Mouse (Mus musculus): ENCODE measurements around the gene Nrde2. TPM values are rescaled to one million over a fixed set of nuclear protein-coding genes. Genes with fewer than 3 reads are reported as not detected.
A peak's percentile ranks its signal among the peaks of the same experiment; 100 is the strongest.

The Nrde2 gene
- polyA plus RNA-seq, 1 experiment from 2014 or later = 4.4 TPM

- 52% methylated on average over 17 of the region's 17 CpGs for WGBS (ENCODE audit: insufficient replicate concordance)
- no peak overlapping the region for H3K27ac ChIP-seq (ENCODE audit: low read length)
Measured at GRCm38 (mm10) chr12:100126968-100127865, 32.2 kb downstream of the Nrde2 start.

GRCm38 (mm10) chr12:100124913-100125798 lies 34.3 kb downstream of the Nrde2 start:
- Histone ChIP-seq H3K4me2 (ENCODE audit: low read depth, low read length) (no peak overlapping the region), H3K4me1 (ENCODE audit: control insufficient read depth, low read depth, low read length) (no peaks in the 10 kb centered on the region), H3K4me3 (ENCODE audit: low read depth, low read length) (no peak overlapping the region), H3K36me3 (ENCODE audit: control insufficient read depth, insufficient read depth) (peaks cover 55% of the 10 kb centered on the region), H3K9ac (ENCODE audit: low read depth, low read length) (no peak overlapping the region), H3K27me3 (ENCODE audit: control insufficient read depth, insufficient read depth, low read depth, low read length) (no peaks in the 10 kb centered on the region), H3K9me3 (replicated peaks; ENCODE audit: control insufficient read depth, low read length) (no peaks in the 10 kb centered on the region), H3K27ac (ENCODE audit: low read length) (no peak overlapping the region)
- no peak for ATAC-seq (ENCODE audit: low read depth)
- WGBS (ENCODE audit: insufficient replicate concordance) = 75% methylated on average over 16 of the region's 16 CpGs

More at GRCm38 (mm10) chr12:100126968-100127865, 32.2 kb downstream of the Nrde2 start:
- Histone ChIP-seq H3K27me3 (ENCODE audit: control insufficient read depth, insufficient read depth, low read depth, low read length) (no peaks in the 10 kb centered on the region), H3K9ac (ENCODE audit: low read depth, low read length) (no peak overlapping the region), H3K9me3 (replicated peaks; ENCODE audit: control insufficient read depth, low read length) (no peaks in the 10 kb centered on the region), H3K4me3 (ENCODE audit: low read depth, low read length) (no peak overlapping the region), H3K36me3 (ENCODE audit: control insufficient read depth, insufficient read depth) (peaks cover 41% of the 10 kb centered on the region), H3K4me2 (ENCODE audit: low read depth, low read length) (no peak overlapping the region), H3K4me1 (ENCODE audit: control insufficient read depth, low read depth, low read length) (no peaks in the 10 kb centered on the region)
- no peak for ATAC-seq (ENCODE audit: low read depth)

DNA sequence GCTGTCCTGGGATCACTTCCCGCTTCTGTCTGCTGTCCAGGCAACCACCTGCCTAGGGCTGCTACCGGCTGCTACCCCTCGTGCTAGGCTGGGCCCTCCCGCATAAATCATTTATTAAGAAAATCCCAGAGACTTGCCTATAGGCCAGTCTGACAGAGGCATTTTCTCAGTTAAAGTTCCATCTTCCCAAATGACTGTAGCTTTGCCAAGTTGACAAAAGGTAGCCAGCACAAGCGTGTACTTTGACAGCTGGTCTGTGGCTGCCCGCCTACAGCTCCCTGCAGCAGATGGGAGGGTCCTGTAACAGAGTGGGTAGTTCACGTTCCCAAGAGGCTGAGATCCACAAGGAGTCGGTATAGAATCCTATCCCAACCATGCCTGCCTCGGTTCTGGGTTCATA lies 36.0 kb downstream of the Nrde2 start:
- no peak overlapping the region for H3K27ac ChIP-seq (ENCODE audit: low read length)
- H3K9ac ChIP-seq (ENCODE audit: low read depth, low read length) = no peak overlapping the region
- H3K4me1 ChIP-seq (ENCODE audit: control insufficient read depth, low read depth, low read length) = no peaks in the 10 kb centered on the region
- no peak overlapping the region for H3K4me3 ChIP-seq (ENCODE audit: low read depth, low read length)
- H3K4me2 ChIP-seq (ENCODE audit: low read depth, low read length) = no peak overlapping the region
- 82% methylated on average over 9 of the region's 9 CpGs for WGBS (ENCODE audit: insufficient replicate concordance)
- ATAC-seq (ENCODE audit: low read depth) = no peak
- H3K36me3 ChIP-seq (ENCODE audit: control insufficient read depth, insufficient read depth) = peaks cover 64% of the 10 kb centered on the region
- H3K9me3 ChIP-seq (replicated peaks; ENCODE audit: control insufficient read depth, low read length) = no peaks in the 10 kb centered on the region
- no peaks in the 10 kb centered on the region for H3K27me3 ChIP-seq (ENCODE audit: control insufficient read depth, insufficient read depth, low read depth, low read length)

DNA sequence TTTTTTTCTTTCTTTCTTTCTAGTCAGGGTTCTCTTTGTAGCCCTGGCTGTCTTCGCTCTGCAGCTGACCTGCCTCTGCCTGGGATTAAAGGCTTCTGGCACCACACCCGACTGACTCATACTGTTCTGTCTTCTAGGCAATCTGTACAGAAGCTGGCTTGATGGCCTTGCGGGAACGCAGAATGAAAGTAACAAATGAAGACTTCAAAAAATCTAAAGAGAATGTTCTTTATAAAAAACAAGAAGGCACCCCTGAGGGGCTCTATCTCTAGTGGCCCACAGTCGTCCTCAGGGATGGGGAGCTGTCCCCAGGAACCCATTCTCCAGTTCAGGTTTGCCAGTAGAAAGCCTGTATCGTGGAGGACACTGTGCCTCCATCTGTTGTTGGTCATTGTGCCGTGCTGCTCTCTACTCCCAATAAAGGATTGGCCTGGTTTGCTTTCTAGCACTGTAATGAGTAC lies 36.5 kb downstream of the Nrde2 start:
- Histone ChIP-seq H3K4me2 (ENCODE audit: low read depth, low read length) (no peak overlapping the region), H3K27me3 (ENCODE audit: control insufficient read depth, insufficient read depth, low read depth, low read length) (no peaks in the 10 kb centered on the region), H3K9me3 (replicated peaks; ENCODE audit: control insufficient read depth, low read length) (no peaks in the 10 kb centered on the region), H3K27ac (ENCODE audit: low read length) (no peak overlapping the region), H3K4me1 (ENCODE audit: control insufficient read depth, low read depth, low read length) (no peaks in the 10 kb centered on the region), H3K9ac (ENCODE audit: low read depth, low read length) (no peak overlapping the region), H3K36me3 (ENCODE audit: control insufficient read depth, insufficient read depth) (peaks cover 66% of the 10 kb centered on the region), H3K4me3 (ENCODE audit: low read depth, low read length) (no peak overlapping the region)
- ATAC-seq (ENCODE audit: low read depth) = no peak
- WGBS (ENCODE audit: insufficient replicate concordance) = 79% methylated on average over 7 of the region's 7 CpGs

DNA sequence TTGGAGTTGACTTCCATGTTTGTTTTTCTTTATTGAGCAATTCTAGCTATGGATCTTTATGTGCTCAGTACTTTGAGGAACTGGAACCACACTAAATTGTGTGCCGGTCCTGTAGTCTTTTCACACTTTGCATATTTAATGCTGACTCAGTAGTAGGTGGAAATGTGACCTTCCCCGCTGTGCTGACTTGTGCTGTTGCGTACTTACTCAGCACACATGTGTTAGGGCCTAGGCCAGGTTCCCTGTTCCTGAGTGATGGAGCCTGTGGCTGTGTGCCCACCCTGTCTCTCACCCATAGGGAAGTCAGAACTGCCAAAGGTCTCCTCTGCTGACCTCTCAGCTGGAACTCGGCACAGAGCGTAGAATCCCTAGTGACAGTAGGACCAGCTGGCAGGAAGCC lies 43.5 kb downstream of the Nrde2 start:
- no peak overlapping the region for H3K9ac ChIP-seq (ENCODE audit: low read depth, low read length)
- H3K4me2 ChIP-seq (ENCODE audit: low read depth, low read length) = no peak overlapping the region
- H3K4me3 ChIP-seq (ENCODE audit: low read depth, low read length) = no peak overlapping the region
- WGBS (ENCODE audit: insufficient replicate concordance) = 86% methylated on average over 5 of the region's 5 CpGs
- H3K9me3 ChIP-seq (replicated peaks; ENCODE audit: control insufficient read depth, low read length) = no peaks in the 10 kb centered on the region
- peaks cover 8% of the 10 kb centered on the region for H3K4me1 ChIP-seq (ENCODE audit: control insufficient read depth, low read depth, low read length)
- H3K36me3 ChIP-seq (ENCODE audit: control insufficient read depth, insufficient read depth) = peaks cover 62% of the 10 kb centered on the region
- peak; percentile 50 for ATAC-seq (ENCODE audit: low read depth)
- no peaks in the 10 kb centered on the region for H3K27me3 ChIP-seq (ENCODE audit: control insufficient read depth, insufficient read depth, low read depth, low read length)
- no peak overlapping the region for H3K27ac ChIP-seq (ENCODE audit: low read length)

- WGBS (ENCODE audit: insufficient replicate concordance) = under 1% methylated on average over 58 of the region's 58 CpGs
- Histone ChIP-seq H3K4me1 (ENCODE audit: control insufficient read depth, low read depth, low read length) (peaks cover 10% of the 10 kb centered on the region), H3K36me3 (ENCODE audit: control insufficient read depth, insufficient read depth) (peaks cover 10% of the 10 kb centered on the region)
Measured at GRCm38 (mm10) chr12:100109986-100110696, 49.3 kb downstream of the Nrde2 start, which contains the start of gene Psmc1. TSS of gene Psmc1 (plus strand) at chr12:100110154.

GRCm38 (mm10) chr12:100107436-100107835 lies 52.0 kb downstream of the Nrde2 start:
- H3K27ac ChIP-seq (ENCODE audit: low read length) = no peak overlapping the region
- no peaks in the 10 kb centered on the region for H3K9me3 ChIP-seq (replicated peaks; ENCODE audit: control insufficient read depth, low read length)
- no peak for ATAC-seq (ENCODE audit: low read depth)
- H3K4me3 ChIP-seq (ENCODE audit: low read depth, low read length) = no peak overlapping the region
- H3K9ac ChIP-seq (ENCODE audit: low read depth, low read length) = no peak overlapping the region
- H3K36me3 ChIP-seq (ENCODE audit: control insufficient read depth, insufficient read depth) = peaks cover 2% of the 10 kb centered on the region; the same call in 1 of the 2 replicates
- H3K27me3 ChIP-seq (ENCODE audit: control insufficient read depth, insufficient read depth, low read depth, low read length) = no peaks in the 10 kb centered on the region
- peaks cover 10% of the 10 kb centered on the region for H3K4me1 ChIP-seq (ENCODE audit: control insufficient read depth, low read depth, low read length)
- no peak overlapping the region for H3K4me2 ChIP-seq (ENCODE audit: low read depth, low read length)
- WGBS (ENCODE audit: insufficient replicate concordance) = 38% methylated on average over 4 of the region's 4 CpGs

More at GRCm38 (mm10) chr12:100109986-100110696, 49.3 kb downstream of the Nrde2 start, which contains the start of gene Psmc1:
- Histone ChIP-seq H3K9ac (ENCODE audit: low read depth, low read length) (peak within 1 kb of the TSS; percentile 74), H3K9me3 (replicated peaks; ENCODE audit: control insufficient read depth, low read length) (no peaks in the 10 kb centered on the region), H3K27ac (ENCODE audit: low read length) (peak within 1 kb of the TSS; percentile 93), H3K4me2 (ENCODE audit: low read depth, low read length) (peak within 1 kb of the TSS; percentile 70), H3K27me3 (ENCODE audit: control insufficient read depth, insufficient read depth, low read depth, low read length) (no peaks in the 10 kb centered on the region), H3K4me3 (ENCODE audit: low read depth, low read length) (peak within 1 kb of the TSS; percentile 77)
- ATAC-seq (ENCODE audit: low read depth) = peak; percentile 89

DNA sequence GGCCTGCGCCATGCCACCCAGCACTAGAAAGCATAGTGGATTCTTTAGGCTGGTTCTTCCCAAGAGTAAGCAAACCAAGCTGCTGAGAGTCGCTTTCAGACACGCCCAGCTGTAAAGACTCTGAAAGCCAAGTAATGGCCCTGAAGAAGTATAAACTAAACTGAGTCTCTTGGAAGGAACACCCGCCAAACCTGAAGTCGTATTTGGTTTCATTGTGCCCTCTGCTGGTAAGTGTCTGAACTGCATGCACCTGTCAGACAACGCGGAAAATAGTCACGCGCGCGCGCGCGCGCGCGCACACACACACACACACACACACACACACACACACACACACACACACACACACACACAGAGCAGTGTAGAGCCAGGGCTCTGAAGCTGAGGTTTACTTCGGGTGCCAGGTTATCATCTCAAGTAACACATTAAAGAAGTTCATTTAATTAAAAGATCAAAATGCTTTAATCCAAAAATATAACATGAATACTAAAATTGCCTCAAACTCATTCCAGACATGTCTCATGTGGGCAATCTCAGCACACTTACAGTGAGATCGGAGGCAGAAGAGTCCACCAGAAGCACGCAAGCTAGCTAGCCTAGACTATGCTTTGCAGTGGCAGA lies 53.1 kb downstream of the Nrde2 start:
- no peaks in the 10 kb centered on the region for H3K9me3 ChIP-seq (replicated peaks; ENCODE audit: control insufficient read depth, low read length)
- H3K27ac ChIP-seq (ENCODE audit: low read length) = no peak overlapping the region
- no peak for ATAC-seq (ENCODE audit: low read depth)
- 11% methylated on average over 20 of the region's 20 CpGs for WGBS (ENCODE audit: insufficient replicate concordance)
- H3K4me2 ChIP-seq (ENCODE audit: low read depth, low read length) = no peak overlapping the region
- H3K4me1 ChIP-seq (ENCODE audit: control insufficient read depth, low read depth, low read length) = peaks cover 7% of the 10 kb centered on the region
- no peak overlapping the region for H3K4me3 ChIP-seq (ENCODE audit: low read depth, low read length)
- no peak overlapping the region for H3K9ac ChIP-seq (ENCODE audit: low read depth, low read length)
- no peaks in the 10 kb centered on the region for H3K27me3 ChIP-seq (ENCODE audit: control insufficient read depth, insufficient read depth, low read depth, low read length)
- H3K36me3 ChIP-seq (ENCODE audit: control insufficient read depth, insufficient read depth) = no peaks in the 10 kb centered on the region

Data from liver, embryonic 16.5 days (tissue).